Mouse (Mus musculus): ENCODE results near the gene Vps50. TPM values are rescaled to one million over a fixed set of nuclear protein-coding genes. Genes with fewer than 3 reads are reported as not detected.
"Not testable (repeated sequence)": the region's sequence is repeated elsewhere in the genome, so short reads cannot be mapped to it uniquely, and the experiment has no call there.

Gene Vps50
- polyA plus RNA-seq, 1 experiment from 2014 or later = 11.5 TPM

DNA sequence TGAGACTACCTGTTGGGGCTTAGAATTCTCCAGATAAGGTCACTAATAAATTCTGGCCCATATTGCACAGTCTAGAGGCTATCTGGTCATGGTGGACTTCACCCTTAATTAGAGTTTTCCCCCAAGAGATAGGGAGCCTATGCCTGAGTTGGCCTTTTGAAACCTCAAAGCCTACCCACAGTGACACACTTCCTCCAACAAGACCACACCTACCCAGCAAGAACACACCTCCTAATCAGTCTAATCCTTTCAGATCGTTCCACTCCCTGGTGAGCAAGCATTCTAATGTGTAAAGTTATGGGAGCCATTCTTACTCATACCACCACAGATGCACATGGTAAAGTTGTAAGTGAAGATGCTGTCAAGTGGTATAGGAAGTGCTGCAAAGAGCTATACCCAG is 37.9 kb downstream of the Vps50 start:
- Histone ChIP-seq H3K9me3 (replicated peaks) (no peaks in the 10 kb centered on the region), H3K4me3 (replicated peaks) (no peak overlapping the region), H3K4me2 (no peak overlapping the region), H3K9ac (no peak overlapping the region), H3K4me1 (replicated peaks) (no peaks in the 10 kb centered on the region), H3K36me3 (peaks cover 7% of the 10 kb centered on the region; the same call in 1 of the 2 replicates), H3K27me3 (no peaks in the 10 kb centered on the region), H3K27ac (no peak overlapping the region)
- WGBS (ENCODE audit: insufficient replicate concordance) = 27% methylated on average over 1 of the region's 1 CpGs
- DNase-seq (no peak), ATAC-seq (ENCODE audit: low read depth) (peak; percentile 41; the same call in 1 of the 2 replicates)

DNA sequence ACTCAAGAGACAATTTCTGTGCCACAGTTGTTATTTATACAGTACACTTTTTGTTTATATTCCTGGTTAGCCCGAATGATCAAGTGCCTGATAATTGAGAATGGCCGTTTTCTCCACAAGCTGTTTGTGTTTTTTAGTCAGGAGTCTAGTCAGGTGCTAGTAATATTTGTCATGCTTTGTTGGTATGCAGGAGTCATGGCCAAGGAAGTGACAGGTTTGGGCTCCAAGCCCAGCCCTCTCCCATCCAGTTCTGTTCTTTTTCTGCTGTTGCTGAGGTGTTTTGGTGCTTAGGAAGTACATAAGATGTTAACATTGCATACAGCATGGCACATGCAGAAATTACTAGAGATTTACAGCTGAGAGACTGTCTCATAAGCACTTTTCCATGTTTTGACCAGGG is 41.3 kb downstream of the Vps50 start:
- Histone ChIP-seq H3K4me2 (no peak overlapping the region), H3K27me3 (no peaks in the 10 kb centered on the region), H3K27ac (no peak overlapping the region), H3K9me3 (replicated peaks) (no peaks in the 10 kb centered on the region), H3K4me1 (replicated peaks) (no peaks in the 10 kb centered on the region), H3K4me3 (replicated peaks) (no peak overlapping the region), H3K36me3 (peaks cover 7% of the 10 kb centered on the region; the same call in 1 of the 2 replicates), H3K9ac (no peak overlapping the region)
- 69% methylated on average over 2 of the region's 2 CpGs for WGBS (ENCODE audit: insufficient replicate concordance)
- ATAC-seq (ENCODE audit: low read depth) = no peak
- DNase-seq = no peak

DNA sequence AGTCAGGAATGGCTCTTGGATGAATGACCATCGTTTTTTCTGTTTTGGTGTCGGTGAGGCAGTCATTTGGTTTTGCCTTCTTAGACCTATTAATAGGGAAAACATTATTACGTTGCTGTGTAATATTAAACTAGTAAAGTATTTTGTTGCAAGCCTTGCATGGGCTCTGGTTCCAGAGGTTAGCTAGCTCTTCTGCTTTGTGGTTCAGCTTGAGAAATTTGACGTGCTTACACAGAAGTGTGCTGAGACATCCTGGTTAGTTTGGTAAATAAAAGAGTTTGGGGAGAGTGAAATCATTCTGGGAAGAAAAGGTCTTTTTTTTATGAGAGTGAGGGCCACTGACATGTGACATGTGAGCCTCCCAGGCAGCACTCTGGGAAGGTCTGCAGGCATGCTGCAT is 45.7 kb downstream of the Vps50 start:
- H3K9me3 ChIP-seq (replicated peaks) = no peaks in the 10 kb centered on the region
- no peak overlapping the region for H3K4me3 ChIP-seq (replicated peaks)
- H3K27ac ChIP-seq = no peak overlapping the region
- ATAC-seq (ENCODE audit: low read depth) (no peak), DNase-seq (no peak)
- no peak overlapping the region for H3K9ac ChIP-seq
- H3K4me2 ChIP-seq = no peak overlapping the region
- H3K27me3 ChIP-seq = no peaks in the 10 kb centered on the region
- no peaks in the 10 kb centered on the region for H3K4me1 ChIP-seq (replicated peaks)
- peaks cover 10% of the 10 kb centered on the region for H3K36me3 ChIP-seq
- 68% methylated on average over 4 of the region's 4 CpGs for WGBS (ENCODE audit: insufficient replicate concordance)

GRCm38 (mm10) chr6:3544970-3545369 is 46.8 kb downstream of the Vps50 start:
- Histone ChIP-seq H3K4me2 (no peak overlapping the region), H3K4me1 (replicated peaks) (peaks cover 3% of the 10 kb centered on the region; the same call in 1 of the 2 replicates), H3K27me3 (no peaks in the 10 kb centered on the region), H3K27ac (no peak overlapping the region), H3K9ac (no peak overlapping the region), H3K36me3 (peaks cover 10% of the 10 kb centered on the region), H3K9me3 (replicated peaks) (no peaks in the 10 kb centered on the region), H3K4me3 (replicated peaks) (no peak overlapping the region)
- 79% methylated on average over 1 of the region's 1 CpGs for whole genome bisulfite sequencing (ENCODE audit: insufficient replicate concordance)
- DNase-seq = no peak
- no peak for ATAC-seq (ENCODE audit: low read depth)

DNA sequence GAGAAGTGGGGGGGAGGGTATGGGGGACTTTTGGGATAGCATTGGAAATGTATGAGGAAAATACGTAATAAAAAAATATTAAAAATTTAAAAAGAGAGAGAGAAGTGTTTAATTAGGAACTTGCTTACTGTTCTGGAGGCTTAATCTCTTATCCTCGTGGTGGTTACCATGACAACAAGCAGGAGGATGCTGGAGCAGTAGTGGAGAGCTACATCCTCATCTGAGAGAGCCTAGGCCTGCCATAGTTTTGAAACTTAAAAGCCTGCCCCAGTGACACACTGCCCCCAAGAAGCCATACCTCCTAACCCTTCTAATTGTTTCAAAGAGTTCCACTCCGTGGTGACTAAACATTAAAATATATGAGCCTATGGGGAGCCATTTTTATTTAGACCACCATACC is 50.8 kb downstream of the Vps50 start:
- DNase-seq (no peak), ATAC-seq (ENCODE audit: low read depth) (no peak)
- peaks cover 4% of the 10 kb centered on the region; the same call in 1 of the 2 replicates for H3K4me1 ChIP-seq (replicated peaks)
- H3K9me3 ChIP-seq (replicated peaks) = no peaks in the 10 kb centered on the region
- no peak overlapping the region for H3K4me3 ChIP-seq (replicated peaks)
- 68% methylated on average over 3 of the region's 3 CpGs for WGBS (ENCODE audit: insufficient replicate concordance)
- peaks cover 12% of the 10 kb centered on the region for H3K36me3 ChIP-seq
- H3K27me3 ChIP-seq = no peaks in the 10 kb centered on the region
- no peak overlapping the region for H3K4me2 ChIP-seq
- no peak overlapping the region for H3K27ac ChIP-seq
- no peak overlapping the region for H3K9ac ChIP-seq

GRCm38 (mm10) chr6:3549992-3550391 is 51.8 kb downstream of the Vps50 start:
- WGBS (ENCODE audit: insufficient replicate concordance) = 50% methylated on average over 1 of the region's 1 CpGs

GRCm38 (mm10) chr6:3552681-3553080 is 54.5 kb downstream of the Vps50 start:
- DNase-seq; H3K27me3 ChIP-seq; H3K4me2 ChIP-seq; H3K9me3 ChIP-seq (replicated peaks); H3K9ac ChIP-seq; H3K27ac ChIP-seq; H3K4me1 ChIP-seq (replicated peaks); H3K4me3 ChIP-seq (replicated peaks): not testable (repeated sequence)
- peaks cover 14% of the 10 kb centered on the region for H3K36me3 ChIP-seq
- WGBS (ENCODE audit: insufficient replicate concordance) = 58% methylated on average over 9 of the region's 9 CpGs
- ATAC-seq (ENCODE audit: low read depth) = peak; percentile 59; the same call in 1 of the 2 replicates

More at GRCm38 (mm10) chr6:3549992-3550391, 51.8 kb downstream of the Vps50 start:
- Histone ChIP-seq H3K9ac (no peak overlapping the region), H3K4me1 (replicated peaks) (peaks cover 4% of the 10 kb centered on the region; the same call in 1 of the 2 replicates), H3K9me3 (replicated peaks) (no peaks in the 10 kb centered on the region), H3K27ac (no peak overlapping the region), H3K4me2 (no peak overlapping the region), H3K4me3 (replicated peaks) (no peak overlapping the region), H3K27me3 (no peaks in the 10 kb centered on the region), H3K36me3 (peaks cover 12% of the 10 kb centered on the region)
- peak; percentile 78 for ATAC-seq (ENCODE audit: low read depth)
- DNase-seq = no peak

GRCm38 (mm10) chr6:3557177-3557576 is 59.0 kb downstream of the Vps50 start:
- H3K4me3 ChIP-seq (replicated peaks) = no peak overlapping the region
- H3K27me3 ChIP-seq = no peaks in the 10 kb centered on the region
- no peaks in the 10 kb centered on the region for H3K4me1 ChIP-seq (replicated peaks)
- ATAC-seq (ENCODE audit: low read depth) = no peak
- H3K9ac ChIP-seq = no peak overlapping the region
- peaks cover 14% of the 10 kb centered on the region for H3K36me3 ChIP-seq
- H3K27ac ChIP-seq = no peak overlapping the region
- 79% methylated on average over 4 of the region's 4 CpGs for WGBS (ENCODE audit: insufficient replicate concordance)
- no peak for DNase-seq
- H3K4me2 ChIP-seq = no peak overlapping the region
- H3K9me3 ChIP-seq (replicated peaks) = no peaks in the 10 kb centered on the region

- H3K27me3 ChIP-seq = no peaks in the 10 kb centered on the region
- ATAC-seq (ENCODE audit: low read depth) (no peak), DNase-seq (no peak)
- peaks cover 13% of the 10 kb centered on the region for H3K4me1 ChIP-seq (replicated peaks)
- WGBS (ENCODE audit: insufficient replicate concordance) = 56% methylated on average over 5 of the region's 5 CpGs
- H3K4me3 ChIP-seq (replicated peaks) = no peak overlapping the region
- no peak overlapping the region for H3K9ac ChIP-seq
- H3K9me3 ChIP-seq (replicated peaks) = no peaks in the 10 kb centered on the region
- H3K36me3 ChIP-seq = peaks cover 16% of the 10 kb centered on the region
- H3K4me2 ChIP-seq = no peak overlapping the region
- no peak overlapping the region for H3K27ac ChIP-seq
Measured at GRCm38 (mm10) chr6:3560009-3560408, 61.8 kb downstream of the Vps50 start.

DNA sequence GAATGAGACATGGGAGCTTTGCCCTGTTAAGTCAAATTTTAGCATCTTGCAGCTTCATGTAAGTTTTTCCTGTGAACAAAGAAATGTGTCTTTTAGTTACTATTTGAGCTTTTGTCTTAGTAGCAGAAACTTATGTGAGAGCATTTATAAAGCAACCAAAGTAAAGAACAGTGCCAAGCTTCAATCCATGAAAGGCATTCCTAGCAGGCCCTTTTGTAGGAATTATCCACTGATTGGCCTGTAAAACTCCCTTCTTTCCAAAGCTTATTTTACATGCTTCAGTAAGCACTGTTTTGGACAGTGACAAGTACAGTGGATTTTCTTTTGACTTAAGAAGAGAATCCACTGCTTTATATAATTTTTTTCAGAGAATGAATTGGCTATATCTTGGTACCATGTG is 64.1 kb downstream of the Vps50 start:
- no peaks in the 10 kb centered on the region for H3K9me3 ChIP-seq (replicated peaks)
- ATAC-seq (ENCODE audit: low read depth) = no peak

GRCm38 (mm10) chr6:3564118-3564517 is 65.9 kb downstream of the Vps50 start:
- Histone ChIP-seq H3K27ac (peak overlapping the region; percentile 63; the same call in 1 of the 2 replicates), H3K4me1 (replicated peaks) (peaks cover 30% of the 10 kb centered on the region)
- H3K9me3 ChIP-seq (replicated peaks); H3K4me2 ChIP-seq; H3K27me3 ChIP-seq; H3K9ac ChIP-seq; H3K4me3 ChIP-seq (replicated peaks); H3K36me3 ChIP-seq: not testable (repeated sequence)
- ATAC-seq (ENCODE audit: low read depth) (peak; percentile 39; the same call in 1 of the 2 replicates), DNase-seq (peak; percentile 14)

More for the DNA sequence above, 64.1 kb downstream of the Vps50 start:
- H3K4me1 ChIP-seq (replicated peaks) = peaks cover 30% of the 10 kb centered on the region
- H3K9ac ChIP-seq = no peak overlapping the region
- DNase-seq = no peak
- peaks cover 6% of the 10 kb centered on the region for H3K36me3 ChIP-seq
- H3K4me3 ChIP-seq (replicated peaks) = no peak overlapping the region
- H3K27ac ChIP-seq = no peak overlapping the region
- H3K4me2 ChIP-seq = no peak overlapping the region
- no peaks in the 10 kb centered on the region for H3K27me3 ChIP-seq

DNA sequence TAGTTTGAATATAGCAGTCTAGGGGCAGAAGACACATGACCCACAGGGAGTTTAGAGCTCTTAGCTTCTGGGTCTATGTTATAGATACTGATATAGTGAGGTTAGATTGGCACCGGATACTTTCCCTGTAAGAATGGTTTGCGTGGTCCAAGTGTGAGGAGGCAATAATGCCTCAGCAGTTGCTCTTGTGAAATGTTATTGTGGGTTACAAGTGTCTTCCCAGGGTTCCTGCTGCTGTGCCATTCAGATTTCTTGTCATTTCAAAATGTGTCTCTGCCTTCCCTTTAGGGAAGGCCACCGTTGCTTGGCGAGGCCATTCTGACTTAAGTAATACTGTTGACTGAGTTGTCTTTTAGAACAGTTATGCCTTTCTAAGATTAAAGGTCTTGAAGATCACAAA is 66.8 kb downstream of the Vps50 start:
- Histone ChIP-seq H3K27me3 (no peaks in the 10 kb centered on the region), H3K4me3 (replicated peaks) (no peak overlapping the region), H3K9ac (peak overlapping the region; percentile 7; the same call in 1 of the 2 replicates), H3K4me2 (no peak overlapping the region), H3K27ac (peak overlapping the region; percentile 77), H3K4me1 (replicated peaks) (peaks cover 30% of the 10 kb centered on the region), H3K9me3 (replicated peaks) (no peaks in the 10 kb centered on the region), H3K36me3 (peaks cover 8% of the 10 kb centered on the region; the same call in 1 of the 2 replicates)
- DNase-seq = no peak
- ATAC-seq (ENCODE audit: low read depth) = no peak
- WGBS (ENCODE audit: insufficient replicate concordance) = 61% methylated on average over 4 of the region's 4 CpGs
